Mouse (Mus musculus) liver, postnatal 0 days (tissue): Measurements from ENCODE around the gene Tlr8.

Source experiments
- CTCF ChIP-seq: sonication (generic); IDR thresholded peaks from 2 replicates; pipeline ENCODE4 v1.5.1; 2016; ENCODE audit warnings: antibody characterized with exemption, low read depth
- EP300 ChIP-seq: IDR thresholded peaks from 2 replicates; pipeline ENCODE4 v1.6.1; 2016; ENCODE audit warnings: antibody characterized with exemption, low read depth, mild to moderate bottlenecking

- peak; percentile 74 for TF ChIP-seq CTCF
- TF ChIP-seq EP300 = no peak
Observed at GRCm38 (mm10) chrX:167276953-167277352, 12.8 kb upstream of the Tlr8 start.
